Mouse (Mus musculus) urinary bladder, postnatal 4 days (tissue): ENCODE measurements around the gene Vapa.

Experiments used
- DNase-seq, 2 experiments: peaks; one replicate each; pipeline ENCODE4 v3.0.0; 2021 to 2022; ENCODE audit warnings: low spot score in 2 of 2

Vapa gene

GRCm38 (mm10) chr17:65623130-65623529, 9.8 kb upstream of the Vapa start:
- no peak for DNase-seq

- DNase-seq: no peak
These were observed 5.1 kb upstream of the Vapa start for GRCm38 (mm10) chr17:65618431-65618830.

DNA sequence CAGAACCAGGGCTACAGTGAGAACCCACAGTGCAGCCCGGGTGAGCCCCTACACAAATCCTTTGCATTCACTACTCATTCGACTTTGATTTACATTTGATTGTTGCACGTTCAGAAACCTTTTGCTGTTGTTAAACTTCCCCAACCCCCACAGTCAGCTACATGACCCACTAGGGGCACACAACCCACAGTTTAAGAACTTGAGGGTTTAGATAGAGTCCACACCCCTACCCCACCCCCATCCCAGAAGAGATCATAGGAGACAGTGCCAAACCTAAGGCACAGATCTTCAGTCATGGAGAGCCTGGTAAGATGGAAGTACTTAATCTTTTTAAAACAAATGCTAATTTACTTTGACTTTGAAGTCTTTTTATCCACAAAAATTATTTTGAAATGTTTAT, 2.3 kb upstream of the Vapa start:
- no peak for DNase-seq

DNA sequence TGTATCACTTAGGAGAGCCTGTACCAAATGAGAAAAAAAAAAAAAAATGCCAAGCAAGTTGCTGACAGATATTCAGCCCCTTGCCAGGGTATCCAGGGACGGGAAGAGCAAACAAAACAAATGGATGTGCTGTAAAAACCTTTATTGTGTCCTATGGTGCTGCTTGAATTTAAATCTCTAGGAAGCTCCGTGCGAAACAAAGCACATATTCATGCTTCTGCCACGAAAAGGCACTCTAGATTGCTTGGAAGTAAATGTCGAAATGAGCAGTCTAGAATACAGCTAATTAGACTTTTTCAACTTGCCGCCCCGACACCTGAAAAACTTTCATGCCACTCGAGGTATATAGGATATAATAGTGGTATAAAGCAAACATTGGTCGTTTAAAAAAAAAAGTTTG, 1.1 kb upstream of the Vapa start:
- DNase-seq: no peak

DNA sequence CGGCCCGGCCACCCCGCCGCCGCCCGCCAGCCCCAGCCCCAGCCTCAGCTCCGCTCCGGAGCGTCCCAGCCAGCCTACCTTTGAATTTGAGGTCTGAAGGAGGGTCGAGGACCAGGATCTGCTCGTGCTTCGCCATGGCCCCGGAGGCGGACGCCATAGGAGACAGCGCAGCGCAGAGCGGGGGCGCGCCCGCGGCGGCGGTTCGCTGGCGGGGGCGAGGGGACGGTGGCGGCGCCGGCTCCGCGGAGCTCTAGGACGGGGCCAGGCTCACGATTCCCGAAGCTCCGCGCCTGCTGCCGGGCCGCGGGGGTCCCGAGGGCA, 253 bp downstream of the Vapa start:
- no peak for DNase-seq

- DNase-seq: peak in 1 of 2 experiments; percentile 31
These were observed 789 bp downstream of the Vapa start for GRCm38 (mm10) chr17:65612391-65613141.

- DNase-seq: no peak
These were observed 1.6 kb downstream of the Vapa start for GRCm38 (mm10) chr17:65611721-65612120.

- DNase-seq: no peak
These were observed 4.6 kb downstream of the Vapa start for GRCm38 (mm10) chr17:65608743-65609142.

DNA sequence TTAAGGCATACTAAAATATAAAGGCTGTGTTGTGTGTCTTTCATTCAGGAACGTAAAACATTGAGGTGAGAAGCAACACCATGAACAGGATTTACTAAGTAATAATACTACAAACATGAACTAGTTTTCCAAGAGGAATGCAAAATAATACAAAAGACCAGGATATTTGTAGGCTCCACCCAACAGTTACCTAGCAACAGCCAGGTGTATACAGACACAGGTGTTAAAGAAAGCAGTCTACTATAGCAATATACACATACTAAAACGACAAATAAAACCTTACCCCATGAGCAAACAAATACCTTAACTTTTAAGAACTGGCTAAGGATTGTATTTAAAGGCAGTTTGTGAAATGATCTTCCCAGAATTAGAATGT, 5.1 kb downstream of the Vapa start:
- no peak for DNase-seq

DNA sequence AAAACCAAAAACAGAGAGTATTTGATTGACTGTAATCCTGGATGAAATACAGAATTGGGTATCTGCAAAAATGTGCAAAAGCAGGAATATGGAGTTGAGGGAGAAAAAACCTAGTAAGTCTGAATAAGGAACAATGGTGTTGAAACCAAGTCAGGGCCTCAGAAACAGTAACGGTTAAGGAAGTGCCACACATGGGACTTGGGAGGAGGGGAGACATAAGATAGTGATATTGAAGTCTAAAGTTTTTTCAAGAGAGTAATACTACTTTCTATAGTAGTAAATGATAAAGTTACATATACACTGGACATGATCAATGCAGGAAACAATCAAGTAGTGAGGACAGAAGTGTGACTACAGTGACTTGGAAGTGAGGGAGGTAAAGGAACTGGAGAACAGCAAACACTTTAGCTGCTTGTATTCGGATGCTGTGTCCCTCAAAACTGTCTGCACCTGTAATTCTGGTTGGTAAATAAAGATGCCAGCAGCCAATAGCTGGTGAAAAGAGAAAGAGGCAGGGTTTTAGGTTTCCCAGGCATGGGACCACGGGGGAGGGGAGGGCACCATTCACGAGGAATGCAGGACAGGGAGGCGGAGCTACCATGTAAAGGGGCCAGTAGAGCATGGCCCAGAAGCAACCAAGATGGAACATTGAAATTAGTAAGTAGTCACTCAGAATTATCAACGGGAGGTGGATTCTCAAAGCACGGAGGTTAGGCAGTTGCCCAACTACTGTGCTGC, 5.6 kb downstream of the Vapa start:
- DNase-seq: no peak

- DNase-seq: no peak
These were observed 7.3 kb downstream of the Vapa start for GRCm38 (mm10) chr17:65606014-65606413.

GRCm38 (mm10) chr17:65604892-65605291, 8.5 kb downstream of the Vapa start:
- no peak for DNase-seq

GRCm38 (mm10) chr17:65604315-65604714, 9.0 kb downstream of the Vapa start:
- DNase-seq: no peak

DNA sequence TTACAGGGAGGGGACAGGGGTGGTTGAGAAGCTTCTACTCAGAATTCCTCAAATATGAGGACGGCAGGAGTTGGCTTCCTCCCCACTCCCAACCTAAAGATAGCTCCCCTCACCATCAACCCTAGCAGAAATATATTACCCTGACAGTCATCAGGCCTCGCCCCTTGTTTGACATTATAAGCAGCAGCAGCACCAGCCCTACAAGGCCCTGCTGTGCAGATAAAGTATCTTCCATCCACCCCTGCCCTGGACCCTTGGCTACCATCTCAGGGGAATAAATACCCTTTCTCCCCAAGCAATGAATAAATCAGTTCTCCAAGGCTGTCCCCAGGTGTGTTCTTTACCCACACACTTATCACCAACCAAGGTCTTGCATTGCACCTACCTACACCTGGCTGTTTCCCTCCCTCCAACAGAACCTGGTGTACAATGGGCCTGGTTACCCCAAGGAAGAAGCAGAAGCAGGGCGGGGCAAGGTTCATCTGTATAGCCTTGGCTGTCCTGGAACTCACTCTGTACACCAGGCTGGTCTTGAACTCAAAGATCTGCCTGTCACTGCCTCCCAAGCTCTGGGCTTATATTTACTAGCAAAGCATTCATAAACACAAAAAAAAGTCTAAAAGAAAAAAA, 15.4 kb downstream of the Vapa start:
- no peak for DNase-seq

DNA sequence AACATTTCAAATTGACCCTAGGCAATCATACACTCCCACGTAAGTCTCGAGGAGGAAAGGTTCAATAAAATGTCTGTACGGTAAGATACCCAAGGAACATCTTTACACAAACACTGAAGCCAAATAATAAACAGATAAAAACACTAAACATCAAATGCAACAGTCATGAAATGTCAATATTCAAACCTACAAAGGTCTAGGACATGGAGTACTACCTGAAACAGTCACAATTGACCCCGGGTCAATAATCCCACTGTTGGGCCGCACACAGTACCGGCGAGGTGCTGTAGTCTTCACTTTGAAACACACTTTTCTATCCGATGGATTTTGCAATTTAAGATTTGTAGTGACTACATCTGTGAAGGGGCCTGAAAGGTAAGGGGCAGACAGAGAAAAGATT, 18.7 kb downstream of the Vapa start:
- DNase-seq: no peak

GRCm38 (mm10) chr17:65586892-65587291, 26.5 kb downstream of the Vapa start:
- no peak for DNase-seq

DNA sequence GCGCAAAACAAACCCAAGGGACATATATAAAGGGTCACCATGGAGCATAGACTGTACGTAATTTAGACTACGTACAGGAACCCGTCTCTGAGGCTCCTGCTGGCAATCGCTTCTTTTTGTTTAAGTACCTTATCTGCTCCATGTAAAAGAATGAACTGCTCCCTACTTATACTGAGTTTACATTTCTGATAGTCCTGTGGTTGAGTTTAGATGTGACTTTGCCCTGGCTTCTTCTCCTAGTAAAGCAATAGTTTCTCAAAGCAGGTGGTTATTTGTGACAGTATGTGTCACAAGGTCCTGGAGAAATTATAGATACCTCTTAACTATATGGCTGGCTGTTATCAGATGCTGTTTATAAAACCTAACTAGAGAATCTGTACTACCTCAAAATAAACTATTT, 31.9 kb downstream of the Vapa start:
- DNase-seq: no peak

- no peak for DNase-seq
These were observed 33.6 kb downstream of the Vapa start for GRCm38 (mm10) chr17:65579766-65580165.

DNA sequence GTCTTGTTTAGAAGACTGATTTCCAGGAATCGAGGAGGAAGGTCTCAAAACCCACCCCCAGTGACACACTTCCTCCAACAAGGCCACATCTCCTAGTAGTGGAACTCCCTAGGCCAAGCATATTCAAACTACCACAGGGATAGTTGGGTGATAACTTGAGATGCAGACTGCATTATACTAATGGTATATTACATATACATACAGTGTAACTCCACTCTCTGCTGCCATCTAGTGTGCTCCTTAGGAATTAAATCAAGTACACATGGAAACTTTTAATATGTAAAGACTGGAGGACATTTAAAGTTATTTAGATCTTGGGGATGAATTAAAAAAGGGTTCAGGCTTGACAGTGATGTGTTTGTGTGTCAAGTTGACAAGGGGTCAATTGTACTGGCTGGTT, 38.0 kb downstream of the Vapa start:
- DNase-seq: no peak

GRCm38 (mm10) chr17:65574850-65575249, 38.5 kb downstream of the Vapa start:
- no peak for DNase-seq

DNA sequence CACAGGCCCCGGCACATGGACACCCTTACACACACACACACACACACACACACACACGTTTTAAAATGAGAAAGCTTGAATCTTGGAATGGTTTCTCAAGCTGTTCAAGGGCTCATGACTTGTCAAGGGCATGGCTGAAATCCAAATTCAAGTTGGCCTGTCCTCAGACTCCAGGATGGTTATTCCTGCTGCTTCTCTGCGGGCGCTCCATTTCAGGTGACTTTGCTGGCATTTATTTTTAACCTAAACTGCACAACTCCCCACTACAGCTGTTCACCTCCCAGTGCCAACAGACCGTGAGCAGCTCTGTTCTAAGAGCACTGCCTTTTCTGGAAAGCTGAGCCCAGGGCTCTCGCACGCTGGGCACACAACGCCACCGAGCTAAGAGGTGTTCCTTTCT, 41.5 kb downstream of the Vapa start:
- DNase-seq: no peak

- DNase-seq: no peak
These were observed 41.9 kb downstream of the Vapa start for GRCm38 (mm10) chr17:65571466-65571865.

DNA sequence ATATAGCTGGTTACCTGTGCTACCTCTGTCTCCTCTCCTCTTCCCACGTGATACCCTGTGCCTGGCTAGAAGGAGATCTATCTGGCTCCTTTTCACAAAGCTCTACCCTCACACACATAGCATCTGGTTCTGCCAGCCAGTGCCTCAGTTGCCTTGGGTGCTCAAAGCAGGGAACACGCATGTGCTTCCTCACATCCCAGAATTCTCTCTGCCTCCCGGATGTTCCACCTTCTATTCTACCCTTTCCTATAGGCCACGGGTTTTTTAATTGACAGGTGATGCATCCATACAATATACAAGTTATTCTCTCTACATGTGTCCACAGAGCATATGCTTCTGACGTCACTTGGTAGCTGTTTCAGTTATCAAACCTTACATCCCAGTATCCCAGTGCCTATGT, 49.2 kb downstream of the Vapa start:
- no peak for DNase-seq
